Mouse (Mus musculus): ENCODE measurements around the gene Olfr142. TPM values are rescaled to one million over a fixed set of nuclear protein-coding genes. Genes with fewer than 3 reads are reported as not detected.
"Not testable (repeated sequence)": the region's sequence is repeated elsewhere in the genome, so short reads cannot be mapped to it uniquely, and the experiment has no call there.

Olfr142 gene
- not detected in 2 replicates for polyA plus RNA-seq (2011; ENCODE audit: insufficient read length, low read depth, missing spikeins)

DNA sequence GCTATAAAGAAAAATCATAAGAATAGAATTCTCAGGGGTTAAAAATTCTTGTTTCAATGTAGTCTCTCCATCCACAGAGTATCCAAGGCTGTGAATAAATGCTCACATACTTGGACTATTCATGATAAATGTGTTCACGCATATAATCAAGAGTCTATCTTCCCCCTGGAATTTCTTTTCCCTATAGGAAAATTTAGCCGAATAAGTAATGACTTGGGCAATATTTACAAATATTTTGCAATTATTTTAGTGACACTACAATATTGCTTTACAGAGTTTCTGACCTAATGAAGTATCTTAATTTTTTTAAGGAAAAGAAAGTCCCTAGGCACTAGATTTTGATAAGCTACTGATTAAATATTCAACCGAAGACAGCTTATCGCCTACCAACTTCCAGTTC lies at the start of gene Olfr142:
Olfr142 (minus strand) TSS at position 101 of the 400 bp plus-strand sequence.
- H3K4me1 ChIP-seq (ENCODE audit: control insufficient read depth, insufficient read depth, low read length): no peaks in the 10 kb centered on the region
- no peak within 1 kb of the TSS for H3K4me3 ChIP-seq (ENCODE audit: insufficient read depth, low read length)
- H3K27ac ChIP-seq (ENCODE audit: insufficient read depth, low read length): no peak within 1 kb of the TSS
- TF ChIP-seq POLR2A (IDR thresholded peaks at IDR 0.05; ENCODE audit: low read depth, low read length) (no peak), CTCF (IDR thresholded peaks at IDR 0.05; ENCODE audit: borderline replicate concordance, insufficient read depth, low read length) (no peak)

DNA sequence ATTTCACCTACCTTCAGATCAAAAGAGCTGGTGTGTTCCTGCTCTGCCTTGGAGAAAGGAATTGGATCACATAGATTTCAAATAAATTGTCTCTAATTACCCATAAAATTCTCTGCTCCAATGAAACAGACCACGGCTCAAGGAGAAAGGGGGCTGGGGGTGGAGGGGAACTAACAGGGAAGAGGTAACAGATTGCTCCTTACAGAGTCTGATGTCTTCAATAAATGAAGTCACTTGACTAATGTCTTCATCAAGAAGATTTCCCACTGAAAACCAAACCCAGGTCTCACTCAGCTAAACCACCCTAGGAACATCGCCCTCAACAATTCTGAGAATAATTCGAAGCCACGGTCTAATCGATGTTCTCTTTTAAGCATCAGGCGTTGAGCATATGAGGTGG lies 35.3 kb upstream of the Olfr142 start, which contains the start of gene Olfr1272:
Olfr1272 (minus strand) TSS at position 101 of the 400 bp plus-strand sequence.
- no peaks in the 10 kb centered on the region for H3K4me1 ChIP-seq (ENCODE audit: control insufficient read depth, insufficient read depth, low read length)
- H3K27ac ChIP-seq (ENCODE audit: insufficient read depth, low read length): no peak within 1 kb of the TSS
- no peak within 1 kb of the TSS for H3K4me3 ChIP-seq (ENCODE audit: insufficient read depth, low read length)
- TF ChIP-seq CTCF (IDR thresholded peaks at IDR 0.05; ENCODE audit: borderline replicate concordance, insufficient read depth, low read length) (no peak), POLR2A (IDR thresholded peaks at IDR 0.05; ENCODE audit: low read depth, low read length) (no peak)

- Histone ChIP-seq H3K4me1 (ENCODE audit: control insufficient read depth, insufficient read depth, low read length) (no peaks in the 10 kb centered on the region), H3K4me3 (ENCODE audit: insufficient read depth, low read length) (no peak within 1 kb of the TSS), H3K27ac (ENCODE audit: insufficient read depth, low read length) (no peak within 1 kb of the TSS)
- no peak for TF ChIP-seq POLR2A (IDR thresholded peaks at IDR 0.05; ENCODE audit: low read depth, low read length)
- TF ChIP-seq CTCF (IDR thresholded peaks at IDR 0.05; ENCODE audit: borderline replicate concordance, insufficient read depth, low read length): no peak
These were observed 13.5 kb upstream of the Olfr142 start, which contains the start of gene Olfr1271 for GRCm38 (mm10) chr2:90270932-90271331. Gene Olfr1271 (minus strand): TSS chr2:90271032.

- not testable (repeated sequence) for H3K4me3 ChIP-seq (ENCODE audit: insufficient read depth, low read length); H3K4me1 ChIP-seq (ENCODE audit: control insufficient read depth, insufficient read depth, low read length); H3K27ac ChIP-seq (ENCODE audit: insufficient read depth, low read length)
These were observed 33.0 kb downstream of the Olfr142 start, which contains the start of gene Olfr1506 for GRCm38 (mm10) chr2:90224393-90224792. Gene Olfr1506 (minus strand): TSS chr2:90224493.

Other genes with a start within 250 kb of the Olfr142 start
- not detected in 2 replicates for gene Olfr1263, start 245.5 kb downstream of the Olfr142 start, polyA plus RNA-seq (2011; ENCODE audit: insufficient read length, low read depth, missing spikeins)
- gene Olfr1264, start 232.0 kb downstream of the Olfr142 start, polyA plus RNA-seq (2011; ENCODE audit: insufficient read length, low read depth, missing spikeins): not detected in 2 replicates
- gene Olfr1265, start 222.3 kb downstream of the Olfr142 start, polyA plus RNA-seq (2011; ENCODE audit: insufficient read length, low read depth, missing spikeins): not detected in 2 replicates
- not detected in 2 replicates for gene Olfr140, start 194.0 kb downstream of the Olfr142 start, polyA plus RNA-seq (2011; ENCODE audit: insufficient read length, low read depth, missing spikeins)
- gene Olfr1269, start 136.2 kb downstream of the Olfr142 start, polyA plus RNA-seq (2011; ENCODE audit: insufficient read length, low read depth, missing spikeins): not detected in 2 replicates
- gene Olfr32, start 115.3 kb downstream of the Olfr142 start, polyA plus RNA-seq (2011; ENCODE audit: insufficient read length, low read depth, missing spikeins): not detected in 2 replicates
- gene Olfr1270, start 104.5 kb downstream of the Olfr142 start, polyA plus RNA-seq (2011; ENCODE audit: insufficient read length, low read depth, missing spikeins): not detected in 2 replicates
- gene Olfr1506, start 33.1 kb downstream of the Olfr142 start, polyA plus RNA-seq (2011; ENCODE audit: insufficient read length, low read depth, missing spikeins): not detected in 2 replicates
- gene Olfr1271, start 13.4 kb upstream of the Olfr142 start, polyA plus RNA-seq (2011; ENCODE audit: insufficient read length, low read depth, missing spikeins): not detected in 2 replicates
- not detected in 2 replicates for gene Olfr1272, start 35.2 kb upstream of the Olfr142 start, polyA plus RNA-seq (2011; ENCODE audit: insufficient read length, low read depth, missing spikeins)
- gene Gm13769, start 64.6 kb upstream of the Olfr142 start, polyA plus RNA-seq (2011; ENCODE audit: insufficient read length, low read depth, missing spikeins): 0.88 TPM in 1 of 2 replicates, not detected in the other
- not detected in 2 replicates for gene Olfr1274-ps, start 141.1 kb upstream of the Olfr142 start, polyA plus RNA-seq (2011; ENCODE audit: insufficient read length, low read depth, missing spikeins)

All from embryonic fibroblast, embryonic 13.5 days (primary cell).